Comparison of ENCODE assay signal across 8 mouse cellular contexts in genomic region chr3:36840650-36841555, GRCm38 (mm10). TPM values are rescaled to one million over a fixed set of nuclear protein-coding genes. Genes with fewer than 3 reads are reported as not detected.
DNase-seq lines count a peak whose midpoint lies in the region; ATAC-seq lines count a peak whose summit lies in the region.

No protein-coding gene starts in this region.

- no peaks in the 10 kb centered on the region for H3K9me3 ChIP-seq in forebrain, embryonic 16.5 days (ENCODE audit: control insufficient read depth, low read length)
- H3K9me3 ChIP-seq in hindbrain, embryonic 11.5 days (ENCODE audit: control insufficient read depth, low read length) = no peaks in the 10 kb centered on the region
- no peaks in the 10 kb centered on the region for H3K9me3 ChIP-seq in lung, embryonic 16.5 days (ENCODE audit: control insufficient read depth, low read length)

- 0 out of 2 replicates have a peak, but pooled peaks cover 3% of the 10 kb centered on the region for H3K4me1 ChIP-seq in forebrain, embryonic 16.5 days (replicated peaks; ENCODE audit: control insufficient read depth, insufficient read depth, low read length)
- no peaks in the 10 kb centered on the region for H3K4me1 ChIP-seq in hindbrain, embryonic 11.5 days (replicated peaks; ENCODE audit: control insufficient read depth, insufficient read depth, low read length)
- H3K4me1 ChIP-seq in lung, embryonic 16.5 days (replicated peaks; ENCODE audit: control insufficient read depth, insufficient read depth, low read length) = no peaks in the 10 kb centered on the region

- no peak overlapping the region for H3K4me3 ChIP-seq in forebrain, embryonic 16.5 days (replicated peaks; ENCODE audit: low read length)
- H3K4me3 ChIP-seq in hindbrain, embryonic 11.5 days (ENCODE audit: low read depth, low read length) = no peak overlapping the region
- H3K4me3 ChIP-seq in lung, embryonic 16.5 days (ENCODE audit: low read length) = no peak overlapping the region

- H3K4me2 ChIP-seq in forebrain, embryonic 16.5 days (ENCODE audit: low read length) = no peak overlapping the region
- no peak overlapping the region for H3K4me2 ChIP-seq in hindbrain, embryonic 11.5 days (replicated peaks; ENCODE audit: low read depth, low read length)
- H3K4me2 ChIP-seq in lung, embryonic 16.5 days (ENCODE audit: low read depth, low read length) = peak overlapping the region; percentile 37

- H3K27ac ChIP-seq in forebrain, embryonic 16.5 days (ENCODE audit: low read length) = no peak overlapping the region
- no peak overlapping the region for H3K27ac ChIP-seq in hindbrain, embryonic 11.5 days (ENCODE audit: low read depth, low read length)
- no peak overlapping the region for H3K27ac ChIP-seq in lung, embryonic 16.5 days (ENCODE audit: low read length)

- H3K9ac ChIP-seq in forebrain, embryonic 16.5 days (replicated peaks; ENCODE audit: low read depth, low read length) = no peak overlapping the region
- H3K9ac ChIP-seq in hindbrain, embryonic 11.5 days (ENCODE audit: low read depth, low read length) = no peak overlapping the region
- H3K9ac ChIP-seq in lung, embryonic 16.5 days (ENCODE audit: low read length) = no peak overlapping the region

- H3K27me3 ChIP-seq in forebrain, embryonic 16.5 days (replicated peaks; ENCODE audit: control insufficient read depth, insufficient read depth, low read length) = no peaks in the 10 kb centered on the region
- no peaks in the 10 kb centered on the region for H3K27me3 ChIP-seq in hindbrain, embryonic 11.5 days (ENCODE audit: control insufficient read depth, insufficient read depth, low read length)
- H3K27me3 ChIP-seq in lung, embryonic 16.5 days (ENCODE audit: control insufficient read depth, insufficient read depth, low read depth, low read length) = no peaks in the 10 kb centered on the region

- H3K36me3 ChIP-seq in forebrain, embryonic 16.5 days (ENCODE audit: control insufficient read depth, insufficient read depth) = no peaks in the 10 kb centered on the region
- no peaks in the 10 kb centered on the region for H3K36me3 ChIP-seq in hindbrain, embryonic 11.5 days (ENCODE audit: control insufficient read depth, insufficient read depth, low read length)
- H3K36me3 ChIP-seq in lung, embryonic 16.5 days (ENCODE audit: control insufficient read depth, insufficient read depth, low read length) = no peaks in the 10 kb centered on the region

- peak; percentile 90 for ATAC-seq in forebrain, embryonic 16.5 days
- peak; percentile 89 for ATAC-seq in hindbrain, embryonic 11.5 days (ENCODE audit: low FRiP score)
- peak; percentile 65; the same call in 1 of the 2 replicates for ATAC-seq in lung, embryonic 16.5 days (ENCODE audit: low read depth)

- WGBS in forebrain, embryonic 16.5 days = 22% methylated on average over 11 of the region's 12 CpGs
- 30% methylated on average over 10 of the region's 12 CpGs for WGBS in hindbrain, embryonic 11.5 days
- WGBS in lung, embryonic 16.5 days = 15% methylated on average over 12 of the region's 12 CpGs

- peak; percentile 57 for DNase-seq in MEL-GATA-1-ER (ENCODE audit: extremely low read depth, low read depth)
- peak; percentile 23 for DNase-seq in cerebellum, adult 11-12 months
- peak; percentile 80 for DNase-seq in hindbrain, embryonic 11.5 days (ENCODE audit: low spot score)
- peak; percentile 33 for DNase-seq in layer of hippocampus, adult 9-11 months
- DNase-seq in ovary, adult 18-20 months (ENCODE audit: low spot score) = peak; percentile 10
- DNase-seq in thymus, postnatal 0 days (ENCODE audit: low spot score) = peak; percentile 77

RNA-seq across cellular contexts. Expression of gene 4932438A13Rik, which starts 22.0 kb away (rescaled TPM):
- polyA plus RNA-seq in forebrain, embryonic 16.5 days (2015; fragmentation: Nextera tagmentation; extraction: Ambion mirVana) = 79.1 and 92.5 TPM in 2 replicates
- polyA plus RNA-seq in hindbrain, embryonic 11.5 days (2014; fragmentation: Nextera tagmentation; extraction: Ambion mirVana) = 45.7 and 62.4 TPM in 2 replicates
- polyA plus RNA-seq in lung, embryonic 16.5 days (2015; fragmentation: Nextera tagmentation; extraction: Ambion mirVana) = 49.4 and 53.0 TPM in 2 replicates
- 75.6 and 91.2 TPM in 2 replicates for polyA plus RNA-seq in thymus, postnatal 0 days (2015; fragmentation: Nextera tagmentation; extraction: Ambion mirVana)

Comparison
In these comparisons a context has a peak if more than half of its experiments do, and no peak if none do; other contexts are left out.
1. DNase-seq: peak in every context shown above with its lines; median percentile 80 in hindbrain, embryonic 11.5 days; 77 in thymus, postnatal 0 days; 57 in MEL-GATA-1-ER; 33 in layer of hippocampus, adult 9-11 months; 23 in cerebellum, adult 11-12 months; 10 in ovary, adult 18-20 months.